Mouse (Mus musculus) midbrain, embryonic 15.5 days (tissue): ENCODE results near the gene Pex14. TPM values are rescaled to one million over a fixed set of nuclear protein-coding genes. Genes with fewer than 3 reads are reported as not detected.

Source experiments
- ATAC-seq: fragments of 200-750 bp; cut with Nextera tagmentation; replicated peaks from 2 replicates; pipeline ENCODE4 v1.8.0; 2017; ENCODE audit warnings: moderate TSS enrichment
- H3K27ac ChIP-seq: fragments of 300-500 bp; sonication (generic); 2 replicates; pipeline ENCODE4 v1.5.1; 2015; ENCODE audit warnings: mild to moderate bottlenecking, inconsistent platforms
- H3K27me3 ChIP-seq: fragments of 300-500 bp; sonication (generic); replicated peaks from 2 replicates; pipeline ENCODE4 v1.6.1; 2015; ENCODE audit warnings: inconsistent platforms
- H3K36me3 ChIP-seq: fragments of 300-500 bp; sonication (generic); replicated peaks from 2 replicates; pipeline ENCODE4 v1.6.1; 2015; ENCODE audit warnings: inconsistent platforms
- H3K4me1 ChIP-seq: fragments of 300-500 bp; sonication (generic); 2 replicates; pipeline ENCODE4 v1.6.1; 2015; ENCODE audit warnings: inconsistent platforms
- H3K4me2 ChIP-seq: fragments of 300-500 bp; sonication (generic); 2 replicates; pipeline ENCODE4 v1.6.1; 2015; ENCODE audit warnings: inconsistent platforms, mild to moderate bottlenecking, moderate library complexity
- H3K4me3 ChIP-seq: fragments of 300-500 bp; sonication (generic); 2 replicates; pipeline ENCODE4 v1.5.1; 2015; ENCODE audit warnings: mild to moderate bottlenecking, inconsistent platforms
- H3K9ac ChIP-seq: fragments of 300-500 bp; sonication (generic); 2 replicates; pipeline ENCODE4 v1.6.1; 2015; ENCODE audit warnings: mild to moderate bottlenecking, inconsistent platforms
- H3K9me3 ChIP-seq: fragments of 300-500 bp; sonication (generic); 2 replicates; pipeline ENCODE4 v1.6.1; 2016; ENCODE audit warnings: inconsistent platforms
- WGBS: fragments of 180-500 bp; shearing (Covaris S2); methylation state at CpG from one replicate; pipeline ENCODE4 v1.1.7; 2015; ENCODE audit warnings: mixed read lengths; 5-methylcytosine and 5-hydroxymethylcytosine counted together
- polyA plus RNA-seq: library from polyadenylated mRNA; unstranded; fragments of >200 nt; fragmentation: Nextera tagmentation; extraction: Ambion mirVana; gene quantifications from 2 replicates; pipeline ENCODE4 v1.2.1, GENCODE M21; 2015

Pex14 gene
- 58.1 and 60.2 TPM in 2 replicates for polyA plus RNA-seq

GRCm38 (mm10) chr4:149099369-149100017 lies at the start of gene Pex14:
Gene Pex14 (minus strand): TSS chr4:149099876.
- Histone ChIP-seq H3K27ac (peak within 1 kb of the TSS; percentile 70), H3K9ac (peak within 1 kb of the TSS; percentile 89), H3K4me1 (peaks cover 17% of the 10 kb centered on the region), H3K36me3 (no peaks in the 10 kb centered on the region), H3K27me3 (no peaks in the 10 kb centered on the region), H3K9me3 (no peaks in the 10 kb centered on the region), H3K4me2 (peak within 1 kb of the TSS; percentile 89), H3K4me3 (peak within 1 kb of the TSS; percentile 82)
- WGBS = under 1% methylated on average over 50 of the region's 50 CpGs
- ATAC-seq = peak; percentile 82

GRCm38 (mm10) chr4:149149196-149149595 lies 49.5 kb upstream of the Pex14 start:
- WGBS = 89% methylated on average over 9 of the region's 9 CpGs
- Histone ChIP-seq H3K27me3 (no peaks in the 10 kb centered on the region), H3K9ac (no peak overlapping the region), H3K4me2 (no peak overlapping the region), H3K4me1 (peaks cover 3% of the 10 kb centered on the region; the same call in 1 of the 2 replicates), H3K36me3 (peaks cover 38% of the 10 kb centered on the region; the same call in 1 of the 2 replicates), H3K27ac (no peak overlapping the region), H3K9me3 (no peaks in the 10 kb centered on the region), H3K4me3 (no peak overlapping the region)
- ATAC-seq = no peak

- H3K4me2 ChIP-seq = no peak overlapping the region
- H3K27ac ChIP-seq = no peak overlapping the region
- H3K27me3 ChIP-seq = no peaks in the 10 kb centered on the region
- WGBS = 74% methylated on average over 4 of the region's 4 CpGs
- H3K36me3 ChIP-seq = peaks cover 33% of the 10 kb centered on the region; the same call in 1 of the 2 replicates
- no peak overlapping the region for H3K9ac ChIP-seq
- peaks cover 3% of the 10 kb centered on the region; the same call in 1 of the 2 replicates for H3K4me1 ChIP-seq
- ATAC-seq = no peak
- H3K4me3 ChIP-seq = no peak overlapping the region
- no peaks in the 10 kb centered on the region for H3K9me3 ChIP-seq
Observed at GRCm38 (mm10) chr4:149148084-149148483, 48.4 kb upstream of the Pex14 start.

GRCm38 (mm10) chr4:149147528-149147927 lies 47.9 kb upstream of the Pex14 start:
- 89% methylated on average over 7 of the region's 7 CpGs for WGBS
- H3K9ac ChIP-seq = no peak overlapping the region
- H3K27me3 ChIP-seq = no peaks in the 10 kb centered on the region
- no peaks in the 10 kb centered on the region for H3K9me3 ChIP-seq
- no peak overlapping the region for H3K27ac ChIP-seq
- H3K36me3 ChIP-seq = peaks cover 28% of the 10 kb centered on the region; the same call in 1 of the 2 replicates
- no peak overlapping the region for H3K4me3 ChIP-seq
- ATAC-seq = no peak
- H3K4me2 ChIP-seq = no peak overlapping the region
- peaks cover 3% of the 10 kb centered on the region; the same call in 1 of the 2 replicates for H3K4me1 ChIP-seq

GRCm38 (mm10) chr4:149145151-149145550 lies 45.5 kb upstream of the Pex14 start:
- H3K27ac ChIP-seq = no peak overlapping the region
- no peak for ATAC-seq
- H3K27me3 ChIP-seq = no peaks in the 10 kb centered on the region
- H3K4me1 ChIP-seq = peaks cover 3% of the 10 kb centered on the region; the same call in 1 of the 2 replicates
- no peak overlapping the region for H3K9ac ChIP-seq
- H3K36me3 ChIP-seq = peaks cover 10% of the 10 kb centered on the region; the same call in 1 of the 2 replicates
- no peak overlapping the region for H3K4me3 ChIP-seq
- 78% methylated on average over 4 of the region's 4 CpGs for WGBS
- H3K9me3 ChIP-seq = no peaks in the 10 kb centered on the region
- H3K4me2 ChIP-seq = no peak overlapping the region

GRCm38 (mm10) chr4:149144459-149144858 lies 44.8 kb upstream of the Pex14 start:
- ATAC-seq = peak; percentile 91
- Histone ChIP-seq H3K36me3 (0 out of 2 replicates have a peak, but pooled peaks cover 3% of the 10 kb centered on the region), H3K4me2 (no peak overlapping the region), H3K27me3 (no peaks in the 10 kb centered on the region), H3K9ac (no peak overlapping the region), H3K4me1 (peaks cover 3% of the 10 kb centered on the region; the same call in 1 of the 2 replicates), H3K4me3 (no peak overlapping the region), H3K27ac (0 out of 2 replicates have a peak overlapping the region, but pooled peaks have one; percentile 57), H3K9me3 (no peaks in the 10 kb centered on the region)
- WGBS = 6% methylated on average over 3 of the region's 3 CpGs

- Histone ChIP-seq H3K4me2 (no peak overlapping the region), H3K9me3 (no peaks in the 10 kb centered on the region), H3K27me3 (no peaks in the 10 kb centered on the region), H3K36me3 (no peaks in the 10 kb centered on the region), H3K4me1 (peaks cover 3% of the 10 kb centered on the region; the same call in 1 of the 2 replicates), H3K4me3 (no peak overlapping the region), H3K27ac (no peak overlapping the region), H3K9ac (no peak overlapping the region)
- ATAC-seq = no peak
- WGBS = 38% methylated on average over 4 of the region's 4 CpGs
Observed at GRCm38 (mm10) chr4:149143594-149143993, 43.9 kb upstream of the Pex14 start.

- Histone ChIP-seq H3K4me3 (no peak overlapping the region), H3K9ac (no peak overlapping the region), H3K4me2 (no peak overlapping the region), H3K36me3 (no peaks in the 10 kb centered on the region), H3K9me3 (no peaks in the 10 kb centered on the region), H3K27ac (no peak overlapping the region), H3K27me3 (no peaks in the 10 kb centered on the region), H3K4me1 (peaks cover 9% of the 10 kb centered on the region)
- ATAC-seq = no peak
- WGBS = 87% methylated on average over 8 of the region's 8 CpGs
Observed at GRCm38 (mm10) chr4:149138515-149138914, 38.8 kb upstream of the Pex14 start.

- peak within 1 kb of the TSS; percentile 60 for H3K4me2 ChIP-seq
- H3K27me3 ChIP-seq = no peaks in the 10 kb centered on the region
- WGBS = 1% methylated on average over 67 of the region's 68 CpGs
- peak within 1 kb of the TSS; percentile 81 for H3K27ac ChIP-seq
- H3K36me3 ChIP-seq = no peaks in the 10 kb centered on the region
- peak; percentile 92 for ATAC-seq
- H3K9me3 ChIP-seq = no peaks in the 10 kb centered on the region
- H3K4me1 ChIP-seq = peaks cover 9% of the 10 kb centered on the region
- H3K4me3 ChIP-seq = peak within 1 kb of the TSS; percentile 60
- peak within 1 kb of the TSS; percentile 61 for H3K9ac ChIP-seq
Observed at GRCm38 (mm10) chr4:149136982-149137770, 37.5 kb upstream of the Pex14 start, which contains the start of gene Cenps. Gene Cenps (minus strand): TSS chr4:149137629.

GRCm38 (mm10) chr4:149136116-149136850 lies 36.6 kb upstream of the Pex14 start:
- Histone ChIP-seq H3K9me3 (no peaks in the 10 kb centered on the region), H3K4me3 (peak overlapping the region; percentile 60), H3K4me2 (peak overlapping the region; percentile 60), H3K36me3 (no peaks in the 10 kb centered on the region), H3K27me3 (no peaks in the 10 kb centered on the region), H3K27ac (no peak overlapping the region; the same call in 1 of the 2 replicates), H3K9ac (peak overlapping the region; percentile 61), H3K4me1 (peaks cover 9% of the 10 kb centered on the region)
- ATAC-seq = 0 out of 2 replicates have a peak, but pooled peaks have one; percentile 8
- WGBS = 68% methylated on average over 18 of the region's 18 CpGs

- Histone ChIP-seq H3K9me3 (no peaks in the 10 kb centered on the region), H3K27ac (no peak overlapping the region), H3K4me1 (peaks cover 9% of the 10 kb centered on the region), H3K4me2 (no peak overlapping the region), H3K9ac (no peak overlapping the region), H3K36me3 (no peaks in the 10 kb centered on the region), H3K4me3 (no peak overlapping the region), H3K27me3 (no peaks in the 10 kb centered on the region)
- no peak for ATAC-seq
- WGBS = 78% methylated on average over 5 of the region's 5 CpGs
Observed at GRCm38 (mm10) chr4:149133395-149133794, 33.7 kb upstream of the Pex14 start.
